Mouse (Mus musculus): Measurements from ENCODE around the gene Gdf15.

DNA sequence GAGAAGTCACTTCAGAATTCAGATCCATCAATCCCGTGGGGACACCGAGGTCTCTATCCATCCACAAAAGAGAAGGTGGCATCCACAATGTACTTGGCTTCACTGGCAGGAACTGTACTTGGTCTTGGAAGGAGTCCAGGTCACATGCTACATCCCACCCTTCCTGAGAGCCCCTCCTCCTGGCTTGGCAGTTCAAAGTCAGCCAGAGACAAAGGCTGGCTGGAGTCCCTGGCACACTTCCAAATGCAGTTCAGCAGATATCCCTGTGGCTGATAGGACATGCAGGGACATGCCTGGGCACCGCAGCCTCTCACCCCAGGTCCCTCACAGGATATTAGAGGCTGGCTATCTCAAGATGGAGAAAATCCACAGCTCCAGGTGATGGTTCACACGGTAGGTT, 17.1 kb upstream of the Gdf15 start:
- no peak for TF ChIP-seq POLR2A (IDR thresholded peaks at IDR 0.05; ENCODE audit: low read depth, low read length)
- no peak for TF ChIP-seq CTCF (IDR thresholded peaks at IDR 0.05; ENCODE audit: borderline replicate concordance, insufficient read depth, low read length)
